ENCODE assay signal across 8 mouse cellular contexts in the genomic region with DNA sequence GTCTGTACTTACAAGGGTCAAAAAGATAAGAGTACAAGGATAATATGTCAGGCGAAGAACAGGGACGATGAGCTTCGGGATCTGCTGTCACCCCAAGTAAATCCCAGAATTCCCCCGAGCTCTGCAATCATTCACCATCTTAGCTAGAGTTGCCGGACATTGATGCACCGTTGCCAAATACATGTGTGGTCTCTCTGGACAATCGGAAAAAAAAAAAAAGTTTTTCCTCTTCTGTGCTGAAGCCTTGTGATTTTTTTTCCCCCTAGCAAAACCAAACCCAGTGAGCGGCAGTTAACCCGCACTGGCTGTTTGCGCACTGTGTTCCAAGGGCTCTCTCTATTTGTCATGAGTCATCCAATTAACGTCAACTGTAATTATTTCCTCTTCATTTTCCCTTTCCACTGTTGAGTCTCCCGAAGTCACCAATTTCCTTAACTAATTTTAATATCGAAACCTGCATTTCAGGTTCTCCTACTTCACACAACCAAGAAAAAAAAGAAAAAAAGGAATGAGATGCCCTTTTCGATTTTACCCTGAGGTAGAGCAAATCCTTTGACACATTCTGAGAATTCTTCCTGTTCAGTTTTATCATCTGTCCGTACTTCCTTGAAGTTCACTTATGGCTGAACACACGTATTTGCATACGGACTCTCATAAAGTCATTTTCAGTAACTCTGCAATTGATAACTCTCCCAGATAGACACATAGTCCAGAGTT.
A peak's percentile ranks its signal among the peaks of the same experiment; 100 is the strongest.
DNase-seq lines count a peak whose midpoint lies in the region; ATAC-seq and TF ChIP-seq lines count a peak whose summit lies in the region.

No protein-coding gene starts in this region.

- H3K27ac ChIP-seq in testis, adult 2 months (ENCODE audit: control insufficient read depth, insufficient read depth, low read depth, low read length): no peak overlapping the region
- H3K27ac ChIP-seq in intestine, embryonic 15.5 days: no peak overlapping the region
- H3K27ac ChIP-seq in midbrain, embryonic 13.5 days: no peak overlapping the region

- no peaks in the 10 kb centered on the region for H3K9me3 ChIP-seq in intestine, embryonic 15.5 days
- H3K9me3 ChIP-seq in midbrain, embryonic 13.5 days: no peaks in the 10 kb centered on the region

- H3K36me3 ChIP-seq in testis, adult 2 months (ENCODE audit: control insufficient read depth, insufficient read depth, low read length): no peaks in the 10 kb centered on the region
- no peaks in the 10 kb centered on the region for H3K36me3 ChIP-seq in intestine, embryonic 15.5 days
- no peaks in the 10 kb centered on the region for H3K36me3 ChIP-seq in midbrain, embryonic 13.5 days

- TF ChIP-seq CTCF in testis, adult 2 months (IDR thresholded peaks at IDR 0.05; ENCODE audit: control insufficient read depth, insufficient read depth, insufficient replicate concordance, low read depth, low read length): no peak

- peak; percentile 74 for ATAC-seq in intestine, embryonic 15.5 days
- ATAC-seq in midbrain, embryonic 13.5 days: peak; percentile 50

- H3K9ac ChIP-seq in intestine, embryonic 15.5 days: no peak overlapping the region
- H3K9ac ChIP-seq in midbrain, embryonic 13.5 days (replicated peaks): no peak overlapping the region

- no peak for TF ChIP-seq POLR2A in testis, adult 2 months (IDR thresholded peaks at IDR 0.05; ENCODE audit: control insufficient read depth, low read depth, low read length)

- DNase-seq in adrenal gland, adult 2 months: peak; percentile 8
- DNase-seq in adrenal gland, adult 18-20 months (ENCODE audit: low spot score in 2 of 2): no peak
- DNase-seq in testis, postnatal 10 days (ENCODE audit: low spot score): no peak
- no peak for DNase-seq in frontal cortex, adult 2 months (ENCODE audit: extremely low spot score in 1 of 2, low spot score in 1 of 2)
- DNase-seq in layer of hippocampus, postnatal 36 days: no peak

- WGBS in intestine, embryonic 15.5 days: 34% methylated on average over 17 of the region's 17 CpGs
- WGBS in midbrain, embryonic 13.5 days: 78% methylated on average over 17 of the region's 17 CpGs

- peak overlapping the region; percentile 62 for H3K4me2 ChIP-seq in intestine, embryonic 15.5 days (replicated peaks)
- H3K4me2 ChIP-seq in midbrain, embryonic 13.5 days (replicated peaks): no peak overlapping the region

- peaks cover 5% of the 10 kb centered on the region; the same call in 1 of the 2 replicates for H3K4me1 ChIP-seq in testis, adult 2 months (ENCODE audit: control insufficient read depth, insufficient read depth, low read length)
- H3K4me1 ChIP-seq in intestine, embryonic 15.5 days (replicated peaks): peaks cover 2% of the 10 kb centered on the region; the same call in 1 of the 2 replicates
- H3K4me1 ChIP-seq in midbrain, embryonic 13.5 days (replicated peaks): 0 out of 2 replicates have a peak, but pooled peaks cover 9% of the 10 kb centered on the region

- H3K27me3 ChIP-seq in testis, adult 2 months (ENCODE audit: control insufficient read depth, insufficient read depth, low read length): no peaks in the 10 kb centered on the region
- H3K27me3 ChIP-seq in intestine, embryonic 15.5 days (replicated peaks): no peaks in the 10 kb centered on the region
- H3K27me3 ChIP-seq in midbrain, embryonic 13.5 days: no peaks in the 10 kb centered on the region

- H3K4me3 ChIP-seq in testis, adult 2 months (ENCODE audit: control insufficient read depth, low read depth, low read length): peak overlapping the region; percentile 74
- H3K4me3 ChIP-seq in intestine, embryonic 15.5 days (replicated peaks): peak overlapping the region; percentile 23
- H3K4me3 ChIP-seq in midbrain, embryonic 13.5 days (replicated peaks): no peak overlapping the region
